ENCODE assay signal across 24 mouse cellular contexts in the genomic region with DNA sequence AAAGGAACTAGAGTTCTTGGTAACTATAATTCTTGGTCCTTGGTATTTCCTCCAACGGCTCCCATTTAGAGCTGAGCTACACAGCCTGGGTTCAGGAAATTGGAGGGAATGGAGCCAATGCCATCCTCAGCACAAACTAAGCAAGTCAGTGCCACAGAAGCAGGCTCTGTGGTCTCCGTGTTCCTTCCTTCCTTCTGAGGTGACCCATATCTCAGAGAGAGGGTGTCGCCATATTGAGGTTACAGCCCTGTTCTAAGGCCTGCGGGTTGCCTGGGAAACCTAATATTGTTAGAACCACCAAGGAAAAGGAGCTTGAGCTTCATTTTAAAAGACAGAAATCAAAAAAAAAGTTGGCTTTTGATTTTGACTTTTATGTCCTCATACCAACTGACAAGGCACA. TPM values are rescaled to one million over a fixed set of nuclear protein-coding genes. Genes with fewer than 3 reads are reported as not detected.
DNase-seq lines count a peak whose midpoint lies in the region; ATAC-seq lines count a peak whose summit lies in the region.
"Had no signal": no experiment of that assay in that cellular context is flagged by ENCODE, and none has a peak within 500 bp of the region (broad histone marks: within the 10 kb centered on the region; RNA-seq: fewer than 3 reads in every experiment).

No protein-coding gene starts in this region.

- peak; percentile 83 for ATAC-seq in granulocyte monocyte progenitor cell, adult 5-6 weeks (replicated peaks; ENCODE audit: poor library complexity, severe bottlenecking)
- peak; percentile 81 for ATAC-seq in megakaryocyte progenitor cell, adult 5-6 weeks (replicated peaks; ENCODE audit: poor library complexity)
- ATAC-seq: forebrain, embryonic 14.5 days; hindbrain, postnatal 0 days; intestine, embryonic 16.5 days; midbrain, embryonic 15.5 days had no signal

- DNase-seq in heart, adult 11 months = peak; percentile 93
- no peak for DNase-seq in heart, postnatal 4 days
- no peak for DNase-seq in frontal cortex, postnatal 25 days (ENCODE audit: low spot score in 2 of 2)
- DNase-seq in urinary bladder, postnatal 25 days (ENCODE audit: low spot score) = no peak
- no peak for DNase-seq in gastrocnemius, postnatal 10 days
- no peak for DNase-seq in gastrocnemius, postnatal 4 days (ENCODE audit: low spot score in 2 of 2)
- DNase-seq: adrenal gland, adult 8-10 months; cerebellum, adult 8-10 months; cerebellum, postnatal 36 days; embryo, embryonic 11 days; heart, adult 18-20 months; heart, postnatal 10 days; kidney, adult 8-10 months; kidney, postnatal 4 days; lung, embryonic 14.5 days; retina, postnatal 1 day; right cerebral cortex, postnatal 14 days; thymus, postnatal 4 days had no signal

RNA-seq across cellular contexts. Expression of gene Rtl5, which starts 28.7 kb away (rescaled TPM):
- total RNA-seq in heart, postnatal 4 days (2021) = 1 to 10 TPM; 3.9 to 4.2 TPM
- 2.1 and 4.4 TPM in 2 replicates for total RNA-seq in granulocyte monocyte progenitor cell, adult 5-6 weeks (2014; fragmentation: Nextera tagmentation)
- total RNA-seq in granulocyte monocyte progenitor cell, adult 5-6 weeks (2017) = 0.52 and 1.6 TPM in 2 replicates
- total RNA-seq in megakaryocyte progenitor cell, adult 5-6 weeks (2015) = 0.59 and 0.76 TPM in 2 replicates
- total RNA-seq in megakaryocyte progenitor cell, adult 5-6 weeks (2017) = 1.2 and 2.1 TPM in 2 replicates
- 1 to 10 TPM; 1.9 to 3.1 TPM for total RNA-seq in gastrocnemius, postnatal 10 days (2021)
- 1 to 10 TPM; 2.9 to 3.6 TPM for total RNA-seq in gastrocnemius, postnatal 4 days (2021)
